Mouse (Mus musculus) thymus, postnatal 36 days (tissue): ENCODE results near the gene Oxsr1.
A peak's percentile ranks its signal among the peaks of the same experiment; 100 is the strongest.
"Not testable (repeated sequence)": the region's sequence is repeated elsewhere in the genome, so short reads cannot be mapped to it uniquely, and the experiment has no call there.

Experiments
- DNase-seq, 2 experiments: peaks; one replicate each; pipeline ENCODE4 v3.0.0; 2022; ENCODE audit warnings: mixed read lengths in 2 of 2

Oxsr1 gene

GRCm38 (mm10) chr9:119268588-119269145 lies 53.6 kb downstream of the Oxsr1 start:
- no peak for DNase-seq

- no peak for DNase-seq
These were observed 54.1 kb downstream of the Oxsr1 start for GRCm38 (mm10) chr9:119268120-119268519.

GRCm38 (mm10) chr9:119266121-119266395 lies 56.2 kb downstream of the Oxsr1 start:
- not testable (repeated sequence) for DNase-seq

- not testable (repeated sequence) for DNase-seq
These were observed 56.7 kb downstream of the Oxsr1 start for GRCm38 (mm10) chr9:119265373-119266120.

- no peak for DNase-seq
These were observed 59.2 kb downstream of the Oxsr1 start for GRCm38 (mm10) chr9:119263067-119263466.

GRCm38 (mm10) chr9:119260825-119261224 lies 61.4 kb downstream of the Oxsr1 start:
- no peak for DNase-seq

- no peak for DNase-seq
These were observed 63.4 kb downstream of the Oxsr1 start for GRCm38 (mm10) chr9:119258785-119259184.

- no peak for DNase-seq
These were observed 64.1 kb downstream of the Oxsr1 start for GRCm38 (mm10) chr9:119258128-119258527.

- DNase-seq: no peak
These were observed 66.1 kb downstream of the Oxsr1 start for GRCm38 (mm10) chr9:119256161-119256560.

GRCm38 (mm10) chr9:119255096-119255495 lies 67.1 kb downstream of the Oxsr1 start:
- no peak for DNase-seq

- DNase-seq: no peak
These were observed 68.0 kb downstream of the Oxsr1 start for GRCm38 (mm10) chr9:119254187-119254586.

- DNase-seq: peak; percentile 6 to 22
These were observed 74.2 kb downstream of the Oxsr1 start for GRCm38 (mm10) chr9:119247996-119248395.

GRCm38 (mm10) chr9:119246826-119247225 lies 75.4 kb downstream of the Oxsr1 start:
- DNase-seq: no peak

- DNase-seq: no peak
These were observed 78.2 kb downstream of the Oxsr1 start for GRCm38 (mm10) chr9:119243981-119244380.

- no peak for DNase-seq
These were observed 80.9 kb downstream of the Oxsr1 start for GRCm38 (mm10) chr9:119241169-119241865.

- DNase-seq: no peak
These were observed 81.8 kb downstream of the Oxsr1 start for GRCm38 (mm10) chr9:119240286-119240997.

- no peak for DNase-seq
These were observed 83.0 kb downstream of the Oxsr1 start for GRCm38 (mm10) chr9:119239274-119239673.

- no peak for DNase-seq
These were observed 83.4 kb downstream of the Oxsr1 start for GRCm38 (mm10) chr9:119238796-119239195.

GRCm38 (mm10) chr9:119231552-119231951 lies 90.7 kb downstream of the Oxsr1 start:
- DNase-seq: no peak

GRCm38 (mm10) chr9:119230829-119231228 lies 91.4 kb downstream of the Oxsr1 start:
- DNase-seq: no peak

- DNase-seq: no peak
These were observed 102.0 kb downstream of the Oxsr1 start for GRCm38 (mm10) chr9:119220249-119220648.

- no peak for DNase-seq
These were observed 102.6 kb downstream of the Oxsr1 start for GRCm38 (mm10) chr9:119219667-119220066.

GRCm38 (mm10) chr9:119215341-119215740 lies 106.9 kb downstream of the Oxsr1 start:
- DNase-seq: not testable (repeated sequence)

- no peak for DNase-seq
These were observed 107.6 kb downstream of the Oxsr1 start for GRCm38 (mm10) chr9:119214601-119215000.
